Mouse (Mus musculus) liver, postnatal 0 days (tissue): ENCODE measurements around the gene Slc4a4. TPM values are rescaled to one million over a fixed set of nuclear protein-coding genes. Genes with fewer than 3 reads are reported as not detected.

Experiments used
- ATAC-seq: fragments of 200-750 bp; cut with Nextera tagmentation; 2 replicates; pipeline ENCODE4 v1.8.0; 2017; ENCODE audit warnings: mild to moderate bottlenecking, moderate library complexity
- DNase-seq: peaks from one replicate; pipeline ENCODE4 v3.0.0-alpha.2; 2016
- H3K27ac ChIP-seq: fragments of 300-500 bp; sonication (generic); 2 replicates; pipeline ENCODE4 v1.5.1; 2014; ENCODE audit warnings: antibody characterized with exemption, moderate library complexity, mild to moderate bottlenecking, low read depth
- H3K27me3 ChIP-seq: fragments of 300-500 bp; sonication (generic); 2 replicates; pipeline ENCODE4 v1.6.1; 2014; ENCODE audit warnings: low read length, control low read depth, mixed read lengths; ENCODE audit not compliant: insufficient read depth
- H3K36me3 ChIP-seq: fragments of 300-500 bp; sonication (generic); replicated peaks from 2 replicates; pipeline ENCODE4 v1.6.1; 2014; ENCODE audit warnings: mild to moderate bottlenecking, control low read depth, low read length, moderate library complexity, mixed read lengths; ENCODE audit not compliant: insufficient read depth
- H3K4me1 ChIP-seq: fragments of 300-500 bp; sonication (generic); 2 replicates; pipeline ENCODE4 v1.6.1; 2014; ENCODE audit warnings: antibody characterized with exemption, mild to moderate bottlenecking, control low read depth; ENCODE audit not compliant: insufficient read depth
- H3K4me2 ChIP-seq: fragments of 300-500 bp; sonication (generic); 2 replicates; pipeline ENCODE4 v1.6.1; 2014; ENCODE audit warnings: low read depth, mild to moderate bottlenecking, low read length, moderate library complexity, mixed read lengths
- H3K4me3 ChIP-seq: fragments of 300-500 bp; sonication (generic); 2 replicates; pipeline ENCODE4 v1.5.1; 2014; ENCODE audit warnings: low read depth, low read length
- H3K9ac ChIP-seq: fragments of 300-500 bp; sonication (generic); replicated peaks from 2 replicates; pipeline ENCODE4 v1.6.1; 2014; ENCODE audit warnings: mild to moderate bottlenecking, moderate library complexity
- H3K9me3 ChIP-seq: fragments of 300-500 bp; sonication (generic); 2 replicates; pipeline ENCODE4 v1.6.1; 2016; ENCODE audit warnings: mild to moderate bottlenecking, control low read depth, low read length, mixed read lengths
- CTCF ChIP-seq: sonication (generic); IDR thresholded peaks from 2 replicates; pipeline ENCODE4 v1.5.1; 2016; ENCODE audit warnings: antibody characterized with exemption, low read depth
- EP300 ChIP-seq: IDR thresholded peaks from 2 replicates; pipeline ENCODE4 v1.6.1; 2016; ENCODE audit warnings: antibody characterized with exemption, low read depth, mild to moderate bottlenecking
- WGBS: fragments of 180-500 bp; shearing (Covaris S2); extraction: QIAGEN DNeasy Blood & Tissue Kit; methylation state at CpG from one replicate; pipeline ENCODE4 v1.1.7; 2014; ENCODE audit not compliant: insufficient replicate concordance; 5-methylcytosine and 5-hydroxymethylcytosine counted together
- polyA plus RNA-seq: library from polyadenylated mRNA; unstranded; fragments of >200 nt; fragmentation: Nextera tagmentation; extraction: Ambion mirVana; gene quantifications from 2 replicates; pipeline ENCODE4 v1.2.1, GENCODE M21; 2015

Slc4a4 gene
- polyA plus RNA-seq, 1 experiment from 2014 or later = 4.1 TPM

DNA sequence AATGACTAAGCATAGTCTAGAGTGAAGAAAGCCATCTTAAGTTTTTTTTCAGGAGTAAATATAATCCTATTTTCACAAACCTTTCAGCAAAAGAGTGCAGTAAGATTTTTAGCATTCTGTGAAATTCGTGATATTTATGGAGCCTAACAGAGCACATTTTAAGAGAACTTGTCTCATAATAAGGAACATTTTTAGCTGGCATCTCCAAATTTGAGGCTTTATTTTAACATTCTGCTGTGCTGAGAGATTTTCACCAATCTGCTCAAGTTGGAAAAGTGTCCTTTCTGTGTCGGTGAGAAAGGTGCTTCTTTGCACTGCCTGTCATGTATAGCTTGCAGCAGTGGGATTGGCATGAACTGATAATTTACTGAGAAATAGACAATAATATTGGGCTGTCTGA is 255.1 kb downstream of the Slc4a4 start:
- Histone ChIP-seq H3K4me2 (no peak overlapping the region), H3K9me3 (no peaks in the 10 kb centered on the region), H3K36me3 (no peaks in the 10 kb centered on the region), H3K27me3 (no peaks in the 10 kb centered on the region), H3K9ac (no peak overlapping the region), H3K27ac (no peak overlapping the region), H3K4me3 (no peak overlapping the region), H3K4me1 (no peaks in the 10 kb centered on the region)
- 72% methylated on average over 2 of the region's 2 CpGs for WGBS
- ATAC-seq (no peak), DNase-seq (no peak)
- TF ChIP-seq EP300 (no peak), CTCF (no peak)

- H3K4me3 ChIP-seq = no peak overlapping the region
- H3K27me3 ChIP-seq = no peaks in the 10 kb centered on the region
- TF ChIP-seq EP300 (no peak), CTCF (no peak)
- H3K4me2 ChIP-seq = no peak overlapping the region
- DNase-seq (no peak), ATAC-seq (no peak)
- H3K9ac ChIP-seq = no peak overlapping the region
- no peaks in the 10 kb centered on the region for H3K4me1 ChIP-seq
- H3K9me3 ChIP-seq = no peaks in the 10 kb centered on the region
- WGBS = 71% methylated on average over 2 of the region's 2 CpGs
- H3K36me3 ChIP-seq = no peaks in the 10 kb centered on the region
- no peak overlapping the region for H3K27ac ChIP-seq
Observed at GRCm38 (mm10) chr5:89146276-89146675, 259.7 kb downstream of the Slc4a4 start.

DNA sequence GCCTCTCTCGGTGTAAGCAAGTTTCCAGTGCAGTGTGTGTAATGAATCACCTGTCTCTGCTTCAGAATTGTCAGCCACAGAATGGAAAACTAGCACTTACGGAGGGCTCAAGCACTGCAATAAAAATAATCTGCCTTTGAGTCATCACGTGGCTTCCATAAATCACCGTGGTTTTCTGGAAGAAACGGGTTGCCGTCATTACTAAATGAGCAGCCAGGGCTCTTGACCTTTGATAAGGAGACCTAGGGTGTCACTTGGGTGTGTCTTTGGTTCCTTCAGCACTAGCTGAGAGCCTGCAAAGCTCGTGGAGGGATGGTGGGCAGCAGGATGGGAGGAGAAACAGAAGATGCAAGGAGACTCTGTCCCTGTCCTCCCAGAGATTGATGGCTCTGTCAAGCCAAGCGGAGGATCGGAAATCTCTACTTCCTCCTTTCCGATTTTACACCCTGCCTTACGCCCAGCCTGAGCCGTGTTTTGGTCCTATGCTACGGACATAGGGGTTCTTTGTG is 260.7 kb downstream of the Slc4a4 start:
- no peaks in the 10 kb centered on the region for H3K27me3 ChIP-seq
- H3K4me2 ChIP-seq = no peak overlapping the region
- WGBS = 29% methylated on average over 13 of the region's 13 CpGs
- no peak overlapping the region for H3K4me3 ChIP-seq
- no peak overlapping the region for H3K9ac ChIP-seq
- no peak overlapping the region for H3K27ac ChIP-seq
- ATAC-seq = no peak
- no peak for DNase-seq
- H3K9me3 ChIP-seq = no peaks in the 10 kb centered on the region
- TF ChIP-seq EP300 (no peak), CTCF (no peak)
- H3K36me3 ChIP-seq = no peaks in the 10 kb centered on the region
- H3K4me1 ChIP-seq = no peaks in the 10 kb centered on the region

GRCm38 (mm10) chr5:89149436-89150040 is 262.9 kb downstream of the Slc4a4 start:
- WGBS = 68% methylated on average over 2 of the region's 2 CpGs
- H3K4me2 ChIP-seq = no peak overlapping the region
- H3K27ac ChIP-seq = no peak overlapping the region
- no peaks in the 10 kb centered on the region for H3K4me1 ChIP-seq
- TF ChIP-seq CTCF (no peak), EP300 (no peak)
- no peaks in the 10 kb centered on the region for H3K36me3 ChIP-seq
- no peak overlapping the region for H3K4me3 ChIP-seq
- no peaks in the 10 kb centered on the region for H3K27me3 ChIP-seq
- H3K9ac ChIP-seq = no peak overlapping the region
- no peak for ATAC-seq
- DNase-seq = no peak
- no peaks in the 10 kb centered on the region for H3K9me3 ChIP-seq

DNA sequence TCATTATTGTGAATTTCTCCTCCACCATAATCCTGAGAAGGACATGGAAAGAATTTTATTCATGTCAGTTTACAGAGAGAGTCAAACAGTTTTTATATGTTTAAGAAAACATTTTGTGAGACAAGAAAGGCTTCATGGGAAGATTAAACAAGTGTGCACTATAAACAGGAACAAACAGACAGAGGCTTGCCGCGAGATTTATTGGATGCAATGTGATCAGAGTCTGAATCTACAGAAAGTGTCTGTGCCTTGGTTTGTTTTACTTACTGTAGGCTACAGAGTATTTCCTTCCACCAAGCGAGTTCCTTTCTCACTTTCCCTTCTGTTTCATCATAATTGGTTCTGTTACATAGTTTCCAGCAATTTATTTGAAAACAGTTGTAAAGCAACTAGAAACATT is 264.5 kb downstream of the Slc4a4 start:
- H3K9ac ChIP-seq = no peak overlapping the region
- no peaks in the 10 kb centered on the region for H3K4me1 ChIP-seq
- H3K27me3 ChIP-seq = no peaks in the 10 kb centered on the region
- DNase-seq (no peak), ATAC-seq (no peak)
- 65% methylated on average over 3 of the region's 3 CpGs for WGBS
- no peak overlapping the region for H3K4me2 ChIP-seq
- no peak overlapping the region for H3K4me3 ChIP-seq
- no peaks in the 10 kb centered on the region for H3K9me3 ChIP-seq
- TF ChIP-seq EP300 = no peak
- TF ChIP-seq CTCF = no peak
- H3K36me3 ChIP-seq = no peaks in the 10 kb centered on the region
- H3K27ac ChIP-seq = no peak overlapping the region

DNA sequence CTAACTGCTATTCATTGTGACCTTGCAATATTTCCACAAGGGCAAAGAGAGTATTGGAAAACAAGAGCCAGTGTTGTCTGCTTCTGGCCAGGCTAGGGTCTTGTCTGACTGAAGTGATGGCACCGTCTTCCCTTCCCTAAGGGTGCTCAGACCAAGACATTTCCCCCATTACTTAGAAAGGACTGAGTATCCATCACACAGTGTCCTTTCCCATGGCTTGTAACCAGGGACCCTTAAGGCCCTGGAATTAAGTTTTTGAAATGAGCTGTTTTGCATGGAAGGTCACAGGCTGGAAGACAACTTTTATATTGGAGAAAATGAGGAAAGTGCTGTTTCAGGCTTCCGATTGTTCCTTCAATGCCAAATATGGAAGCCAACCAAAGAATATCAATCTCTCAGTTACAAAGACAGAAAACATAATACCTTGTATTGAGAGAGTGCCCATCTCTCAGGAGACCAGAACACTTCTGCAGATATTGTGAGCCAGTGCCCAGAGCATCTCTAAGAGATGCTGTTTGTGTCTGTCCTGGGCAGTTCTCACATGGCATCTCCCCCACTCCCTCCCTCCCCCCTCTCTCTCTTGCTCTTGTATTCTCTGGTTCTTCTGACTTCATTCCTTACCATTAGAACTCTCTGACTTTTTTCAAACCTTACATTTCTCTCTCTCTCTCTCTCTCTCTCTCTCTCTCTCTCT is 284.6 kb downstream of the Slc4a4 start:
- Histone ChIP-seq H3K9ac (no peak overlapping the region), H3K27ac (no peak overlapping the region), H3K4me3 (no peak overlapping the region), H3K27me3 (no peaks in the 10 kb centered on the region), H3K9me3 (no peaks in the 10 kb centered on the region), H3K36me3 (no peaks in the 10 kb centered on the region), H3K4me2 (no peak overlapping the region), H3K4me1 (no peaks in the 10 kb centered on the region)
- TF ChIP-seq EP300 (no peak), CTCF (no peak)
- 77% methylated on average over 2 of the region's 2 CpGs for WGBS
- DNase-seq (no peak), ATAC-seq (no peak)
